In genomic region chr8:4238434-4239192, GRCm38 (mm10) we compare ENCODE assay signal across 7 mouse cellular contexts. TPM values are rescaled to one million over a fixed set of nuclear protein-coding genes. Genes with fewer than 3 reads are reported as not detected.
A peak's percentile ranks its signal among the peaks of the same experiment; 100 is the strongest.
DNase-seq lines count a peak whose midpoint lies in the region; ATAC-seq and TF ChIP-seq lines count a peak whose summit lies in the region.

Gene Map2k7, plus strand, starts transcription at chr8:4238740.
Gene Gm49320, plus strand, starts transcription at chr8:4238865.

- peak; percentile 95 for ATAC-seq in intestine, postnatal 0 days
- ATAC-seq in midbrain, embryonic 12.5 days (ENCODE audit: low FRiP score, low read depth): peak; percentile 94

- TF ChIP-seq CTCF in intestine, postnatal 0 days (IDR thresholded peaks at IDR 0.05; ENCODE audit: low read depth): peak; percentile 73
- peak; percentile 35; the same call in 1 of the 2 replicates for TF ChIP-seq CTCF in small intestine, adult 2 months (IDR thresholded peaks at IDR 0.05; ENCODE audit: extremely low read depth, insufficient read length, insufficient replicate concordance, low read depth, low read length)

- H3K36me3 ChIP-seq in intestine, postnatal 0 days (ENCODE audit: control insufficient read depth, insufficient read depth): peaks cover 16% of the 10 kb centered on the region
- peaks cover 22% of the 10 kb centered on the region for H3K36me3 ChIP-seq in midbrain, embryonic 12.5 days
- H3K36me3 ChIP-seq in small intestine, adult 2 months (ENCODE audit: control insufficient read depth, insufficient read depth, low read length): peaks cover 12% of the 10 kb centered on the region

- peak within 1 kb of the TSS; percentile 79 for H3K4me3 ChIP-seq in intestine, postnatal 0 days (ENCODE audit: low read depth, low read length)
- peak within 1 kb of the TSS; percentile 85 for H3K4me3 ChIP-seq in midbrain, embryonic 12.5 days
- peak within 1 kb of the TSS; percentile 83 for H3K4me3 ChIP-seq in small intestine, adult 2 months (ENCODE audit: low read depth, low read length)

- peaks cover 10% of the 10 kb centered on the region; the same call in 1 of the 2 replicates for H3K4me1 ChIP-seq in intestine, postnatal 0 days (replicated peaks; ENCODE audit: control insufficient read depth, insufficient read depth, low read length)
- peaks cover 27% of the 10 kb centered on the region for H3K4me1 ChIP-seq in midbrain, embryonic 12.5 days
- H3K4me1 ChIP-seq in small intestine, adult 2 months (ENCODE audit: control insufficient read depth, insufficient read depth, insufficient read length, low read length): peaks cover 11% of the 10 kb centered on the region; the same call in 1 of the 2 replicates

- peak within 1 kb of the TSS; percentile 73 for H3K9ac ChIP-seq in intestine, postnatal 0 days (ENCODE audit: low read depth, low read length)
- peak within 1 kb of the TSS; percentile 73 for H3K9ac ChIP-seq in midbrain, embryonic 12.5 days (replicated peaks)

- peak within 1 kb of the TSS; percentile 87 for H3K27ac ChIP-seq in intestine, postnatal 0 days (ENCODE audit: low read depth, low read length)
- H3K27ac ChIP-seq in midbrain, embryonic 12.5 days (replicated peaks): peak within 1 kb of the TSS; percentile 95
- H3K27ac ChIP-seq in small intestine, adult 2 months (ENCODE audit: insufficient read depth, low read depth, low read length): peak within 1 kb of the TSS; percentile 85

- TF ChIP-seq POLR2A in small intestine, adult 2 months (IDR thresholded peaks at IDR 0.05; ENCODE audit: low read depth, low read length): peak; percentile 67; the same call in 1 of the 2 replicates

- H3K9me3 ChIP-seq in intestine, postnatal 0 days (ENCODE audit: control insufficient read depth): no peaks in the 10 kb centered on the region
- H3K9me3 ChIP-seq in midbrain, embryonic 12.5 days: no peaks in the 10 kb centered on the region

- H3K4me2 ChIP-seq in intestine, postnatal 0 days (replicated peaks; ENCODE audit: low read depth): peak within 1 kb of the TSS; percentile 75
- H3K4me2 ChIP-seq in midbrain, embryonic 12.5 days (replicated peaks): peak within 1 kb of the TSS; percentile 81

- H3K27me3 ChIP-seq in intestine, postnatal 0 days (replicated peaks; ENCODE audit: control insufficient read depth, insufficient read depth, low read length): no peaks in the 10 kb centered on the region
- peaks cover 11% of the 10 kb centered on the region; the same call in 1 of the 2 replicates for H3K27me3 ChIP-seq in midbrain, embryonic 12.5 days
- no peaks in the 10 kb centered on the region for H3K27me3 ChIP-seq in small intestine, adult 2 months (ENCODE audit: control insufficient read depth, insufficient read depth, low read length)

- under 1% methylated on average over 65 of the region's 71 CpGs for WGBS in intestine, postnatal 0 days
- under 1% methylated on average over 59 of the region's 71 CpGs for WGBS in midbrain, embryonic 12.5 days
- WGBS in small intestine, adult 2 months: under 1% methylated on average over 69 of the region's 71 CpGs

- intact Hi-C loops in left cerebral cortex, postnatal 4 days (cut with DNase I): no loop called here

- DNase-seq in adrenal gland, adult 8-10 months: peak; percentile 100
- DNase-seq in embryo, embryonic 9.5 days (ENCODE audit: extremely low spot score): peak; percentile 99
- DNase-seq in gastrocnemius, postnatal 4 days (ENCODE audit: low spot score in 2 of 2): peak; percentile 100
- peak; percentile 100 for DNase-seq in left cerebral cortex, postnatal 4 days

RNA-seq across cellular contexts. Expression of gene Map2k7, which starts in this region (rescaled TPM):
- total RNA-seq in adrenal gland, adult 8-10 months (2022): 100 to 1,000 TPM in 3 of 4 experiments, 10 to 100 TPM in 1; 90.9 to 127 (median 124) TPM
- total RNA-seq in gastrocnemius, postnatal 4 days (2021): 10 to 100 TPM; 58.3 to 62.6 TPM
- 14.3 and 16.6 TPM in 2 replicates for polyA plus RNA-seq in intestine, postnatal 0 days (2015; fragmentation: Nextera tagmentation; extraction: Ambion mirVana)
- 10 to 100 TPM; 62.9 to 65.4 TPM for total RNA-seq in left cerebral cortex, postnatal 4 days (2021)
- polyA plus RNA-seq in midbrain, embryonic 12.5 days (2016; fragmentation: Nextera tagmentation; extraction: Ambion mirVana): 45.1 and 48.4 TPM in 2 replicates
- 10.2 and 27.0 TPM in 2 replicates for polyA plus RNA-seq in small intestine, adult 2 months (2012; rRNA removed)

RNA-seq across cellular contexts. Expression of gene Gm49320, which starts in this region (rescaled TPM):
- total RNA-seq in adrenal gland, adult 8-10 months (2022): 1 to 10 TPM; 1.0 to 7.5 (median 3.6) TPM
- total RNA-seq in gastrocnemius, postnatal 4 days (2021): under 1 TPM in 1 of 2 experiments, not detected in 1; 0.20 TPM
- polyA plus RNA-seq in intestine, postnatal 0 days (2015; fragmentation: Nextera tagmentation; extraction: Ambion mirVana): 0.20 and 0.74 TPM in 2 replicates
- total RNA-seq in left cerebral cortex, postnatal 4 days (2021): under 1 TPM in 1 of 2 experiments, not detected in 1; 0.74 TPM
- polyA plus RNA-seq in midbrain, embryonic 12.5 days (2016; fragmentation: Nextera tagmentation; extraction: Ambion mirVana): 1.5 and 1.6 TPM in 2 replicates
- polyA plus RNA-seq in small intestine, adult 2 months (2012; rRNA removed): 0.93 and 1.1 TPM in 2 replicates

Comparison
In these comparisons a context has a peak if more than half of its experiments do, and no peak if none do; other contexts are left out.
1. Peak in every context shown above with its lines: DNase-seq, ATAC-seq, H3K4me3 ChIP-seq and H3K27ac ChIP-seq.